Mouse (Mus musculus): ENCODE data around the gene Tmem120b. TPM values are rescaled to one million over a fixed set of nuclear protein-coding genes. Genes with fewer than 3 reads are reported as not detected.

Tmem120b gene
- total and polyA plus RNA-seq, 3 experiments: 4.8 to 8.0 (median 6.2) TPM

- TF ChIP-seq TCF12 (IDR thresholded peaks at IDR 0.05; ENCODE audit: low read depth, low read length): peak; percentile 64; the same call in 1 of the 2 replicates
- peak; percentile 65; the same call in 1 of the 2 replicates for TF ChIP-seq MAX (IDR thresholded peaks at IDR 0.05; ENCODE audit: low read length)
- TF ChIP-seq EP300 (IDR thresholded peaks at IDR 0.05; ENCODE audit: low read length): no peak
- no peak for TF ChIP-seq KAT2A (IDR thresholded peaks at IDR 0.05; ENCODE audit: insufficient replicate concordance, low read length)
- TF ChIP-seq PAX5 (IDR thresholded peaks at IDR 0.05; ENCODE audit: low read length): no peak
- TF ChIP-seq E2F4 (IDR thresholded peaks at IDR 0.05; ENCODE audit: insufficient replicate concordance, low read depth, low read length): no peak
- peak; percentile 90; the same call in 1 of the 2 replicates for TF ChIP-seq ZMIZ1 (IDR thresholded peaks at IDR 0.05; ENCODE audit: low read depth, low read length)
- TF ChIP-seq CHD1 (IDR thresholded peaks at IDR 0.05; ENCODE audit: low read depth, low read length): peak; percentile 86
- TF ChIP-seq MXI1 (IDR thresholded peaks at IDR 0.05; ENCODE audit: low read depth, low read length): peak; percentile 4; the same call in 1 of the 2 replicates
- no peak for TF ChIP-seq IRF4 (IDR thresholded peaks at IDR 0.05; ENCODE audit: low read depth, low read length)
- no peak for TF ChIP-seq ETS1 (conservative IDR thresholded peaks at IDR 0.05; ENCODE audit: low read depth, low read length)
- TF ChIP-seq RCOR1 (conservative IDR thresholded peaks at IDR 0.05; ENCODE audit: low read depth, low read length): no peak
- no peak for TF ChIP-seq NRF1 (IDR thresholded peaks at IDR 0.05; ENCODE audit: low read depth, low read length)
- peak; percentile 91 for TF ChIP-seq NELFE (IDR thresholded peaks at IDR 0.05; ENCODE audit: low read depth, low read length)
- no peak for TF ChIP-seq MAZ (IDR thresholded peaks at IDR 0.05; ENCODE audit: low read depth, low read length)
Observed at GRCm38 (mm10) chr5:123140694-123141554, 72.7 kb downstream of the Tmem120b start (continued).

DNA sequence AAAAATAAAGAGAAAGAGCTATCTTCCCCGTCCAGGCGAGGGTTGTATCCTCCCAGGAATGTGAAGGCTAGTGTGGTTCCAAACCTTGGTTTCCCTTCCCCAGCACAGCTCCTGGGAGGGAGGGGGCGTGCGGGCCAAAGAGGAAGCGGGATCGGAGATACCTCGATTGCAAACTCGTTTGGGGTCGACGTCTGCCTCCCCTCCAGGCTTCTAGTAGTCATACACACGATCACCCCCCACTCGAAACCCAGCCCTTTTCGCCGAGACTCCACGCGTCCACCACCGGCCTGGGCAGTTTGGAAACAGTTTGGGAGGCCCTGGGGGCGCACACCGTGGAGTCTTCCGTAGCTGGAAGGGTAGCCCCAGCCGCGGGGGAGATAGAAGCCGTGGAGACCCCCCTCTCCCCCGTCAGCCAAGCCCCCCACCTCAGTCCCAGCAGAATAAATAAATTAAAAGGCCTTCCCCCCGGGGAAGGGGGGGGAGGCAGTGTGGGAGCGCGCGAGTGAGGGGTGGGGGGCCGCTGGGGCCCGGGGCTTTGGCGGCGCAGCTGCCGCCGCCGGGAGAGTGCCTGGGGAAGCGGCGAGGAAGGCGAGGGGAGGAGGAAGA lies 73.4 kb downstream of the Tmem120b start:
- dilution Hi-C loops (cut with MboI; ENCODE audit: extremely low pct_ligation_motif_present, extremely low pct_unique_long_range_greater_than_20kb, low sequenced_read_pairs): no loop called here
- peak; percentile 63 for DNase-seq (ENCODE audit: extremely low read depth)
- peaks cover 62% of the 10 kb centered on the region for H3K79me2 ChIP-seq (replicated peaks; ENCODE audit: control insufficient read depth, extremely low read depth, insufficient read depth, poor library complexity, severe bottlenecking)

More for the DNA sequence above, 73.4 kb downstream of the Tmem120b start:
- H3K9ac ChIP-seq (ENCODE audit: insufficient read depth, low read depth): peak overlapping the region; percentile 100
- H3K4me1 ChIP-seq (ENCODE audit: control insufficient read depth in 1 of 2, insufficient read depth in 2 of 2): peaks cover 0 to 35% of the 10 kb centered on the region in 2 experiments; a peak in 2 of 4 replicates
- H3K36me3 ChIP-seq (replicated peaks in 1 of 2; ENCODE audit: control insufficient read depth in 1 of 2, insufficient read depth in 1 of 2, low read length in 1 of 2): peaks cover 13 to 36% of the 10 kb centered on the region in 2 experiments
- H3K27me3 ChIP-seq (replicated peaks): no peaks in the 10 kb centered on the region
- in situ Hi-C loops (cut with MboI; ENCODE audit: low pct_ligation_motif_present, low pct_unique_long_range_greater_than_20kb, low sequenced_read_pairs): no loop called here
- H3K9me3 ChIP-seq (replicated peaks; ENCODE audit: low read length): no peaks in the 10 kb centered on the region
- H3K27ac ChIP-seq (ENCODE audit: insufficient read depth, low read depth): peak overlapping the region; percentile 97
- TF ChIP-seq UBTF (IDR thresholded peaks at IDR 0.05; ENCODE audit: low read depth, low read length) (no peak), ZMIZ1 (IDR thresholded peaks at IDR 0.05; ENCODE audit: low read depth, low read length) (peak; percentile 47; the same call in 1 of the 2 replicates), ZKSCAN1 (IDR thresholded peaks at IDR 0.05; ENCODE audit: borderline replicate concordance, low read depth, low read length) (no peak), MXI1 (IDR thresholded peaks at IDR 0.05; ENCODE audit: low read depth, low read length) (peak; percentile 3; the same call in 1 of the 2 replicates), MAX (IDR thresholded peaks at IDR 0.05; ENCODE audit: low read length) (0 out of 2 replicates have a peak, but pooled peaks have one; percentile 10), JUND (conservative IDR thresholded peaks at IDR 0.05; ENCODE audit: low read depth, low read length) (no peak), MAZ (IDR thresholded peaks at IDR 0.05; ENCODE audit: low read depth, low read length) (peak; percentile 76; the same call in 1 of the 2 replicates), IRF4 (IDR thresholded peaks at IDR 0.05; ENCODE audit: low read depth, low read length) (peak; percentile 57)
- H3K4me3 ChIP-seq (replicated peaks in 1 of 3; ENCODE audit: low read depth in 2 of 3, low read length in 2 of 3, poor library complexity in 1 of 3): peak overlapping the region; percentile 63 to 76 (median 71)
- H3K4me2 ChIP-seq (ENCODE audit: insufficient read depth, low read depth, poor library complexity, severe bottlenecking): peak overlapping the region; percentile 52

Data from CH12.LX (cell line).